Mouse (Mus musculus): ENCODE measurements around the gene Gal3st3. TPM values are rescaled to one million over a fixed set of nuclear protein-coding genes. Genes with fewer than 3 reads are reported as not detected.

Gene Gal3st3
- total RNA-seq (2023): not detected

DNA sequence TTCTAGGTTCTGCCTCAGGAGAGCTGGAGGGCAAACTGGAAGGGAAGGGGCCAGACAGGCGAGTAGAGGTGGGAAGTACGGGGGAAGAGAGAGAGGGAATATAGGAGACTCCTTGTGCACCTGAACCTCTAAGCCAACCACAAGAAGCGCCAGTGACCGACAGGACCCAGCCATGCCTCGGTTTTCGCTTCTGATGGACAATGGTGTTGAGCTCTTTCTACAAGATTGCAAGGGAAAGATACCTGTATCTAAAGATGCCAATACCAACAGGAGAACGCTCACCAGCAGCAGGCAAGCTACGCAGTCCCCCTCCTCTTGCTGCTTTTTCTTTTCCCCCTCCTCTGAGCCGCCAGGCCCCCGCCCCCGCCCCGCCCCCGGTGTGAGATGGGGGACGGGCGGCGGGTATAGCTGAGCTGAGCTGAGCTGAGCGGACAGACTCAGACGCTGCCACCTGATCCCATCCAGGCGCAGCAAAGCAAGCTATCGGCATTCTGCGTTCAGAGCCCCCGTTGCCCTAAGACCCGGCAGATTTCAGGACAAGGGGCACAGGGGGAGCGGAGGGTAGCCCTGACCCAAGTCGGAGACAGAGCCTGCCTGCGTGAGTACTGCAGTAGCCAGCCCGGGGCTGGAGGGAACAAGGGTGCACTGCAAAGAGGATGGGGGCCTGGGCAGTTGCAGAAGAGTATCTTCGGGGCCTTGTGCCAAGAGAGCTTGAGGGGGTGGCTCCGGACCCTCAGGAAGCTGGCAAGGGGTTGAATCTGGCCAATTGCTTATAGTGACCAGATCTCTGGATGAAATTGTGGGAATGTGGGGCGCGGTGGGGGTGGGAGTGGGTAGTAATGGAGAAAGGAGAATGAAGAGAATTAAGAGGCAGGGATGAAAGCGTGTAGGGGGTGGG lies at the start of gene Gal3st3:
Gene Gal3st3 (plus strand): TSS at position 429 of the 898 bp plus-strand sequence.

DNA sequence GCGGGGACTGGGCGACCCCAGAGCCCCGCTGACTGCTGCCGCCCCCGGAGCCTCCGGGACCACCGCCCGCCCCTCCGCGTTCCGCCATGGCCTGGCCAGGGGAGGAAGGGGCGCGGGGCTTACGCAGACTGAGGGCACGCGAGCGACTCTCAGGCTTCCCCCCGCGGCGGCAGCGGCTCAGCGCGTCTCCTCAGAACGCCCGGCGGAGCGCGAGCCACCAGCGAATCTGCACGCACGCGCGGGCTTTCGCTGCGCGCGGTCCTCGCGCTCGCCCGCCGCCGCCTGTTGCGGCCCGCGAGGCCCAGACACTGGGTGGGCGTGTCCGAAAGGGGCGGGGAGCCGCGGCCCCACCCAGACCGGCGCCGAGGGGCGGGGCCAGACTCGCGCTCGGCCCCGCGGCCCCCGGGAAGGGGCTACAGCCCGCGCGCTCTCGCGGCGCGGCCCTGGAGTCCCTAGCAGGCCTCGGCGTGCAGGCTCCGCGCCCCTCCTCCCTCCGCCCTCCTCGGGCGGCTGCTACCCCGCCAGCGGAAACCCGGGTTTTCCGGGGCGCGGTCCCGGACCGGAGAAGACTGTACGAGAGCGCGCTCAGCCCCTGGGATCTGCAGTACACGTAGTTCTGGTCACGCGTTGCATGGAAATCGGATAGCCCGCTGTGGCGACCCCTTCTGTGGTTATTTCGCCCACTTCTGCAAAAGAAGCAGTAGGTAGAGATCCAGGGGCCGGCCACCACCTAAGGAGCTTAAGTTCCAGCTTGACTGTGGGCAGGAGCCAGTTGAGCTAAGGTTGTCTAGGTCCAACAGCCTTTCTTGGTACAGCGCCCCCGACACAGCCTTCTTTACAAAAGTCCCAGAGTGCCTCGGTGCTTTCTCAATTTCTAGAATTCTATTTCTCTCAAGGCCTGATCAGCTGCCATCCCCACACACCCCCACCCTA lies 25.1 kb upstream of the Gal3st3 start, which contains the start of gene Pacs1:
Gene Pacs1 (minus strand): TSS at position 319 of the 933 bp plus-strand sequence.

DNA sequence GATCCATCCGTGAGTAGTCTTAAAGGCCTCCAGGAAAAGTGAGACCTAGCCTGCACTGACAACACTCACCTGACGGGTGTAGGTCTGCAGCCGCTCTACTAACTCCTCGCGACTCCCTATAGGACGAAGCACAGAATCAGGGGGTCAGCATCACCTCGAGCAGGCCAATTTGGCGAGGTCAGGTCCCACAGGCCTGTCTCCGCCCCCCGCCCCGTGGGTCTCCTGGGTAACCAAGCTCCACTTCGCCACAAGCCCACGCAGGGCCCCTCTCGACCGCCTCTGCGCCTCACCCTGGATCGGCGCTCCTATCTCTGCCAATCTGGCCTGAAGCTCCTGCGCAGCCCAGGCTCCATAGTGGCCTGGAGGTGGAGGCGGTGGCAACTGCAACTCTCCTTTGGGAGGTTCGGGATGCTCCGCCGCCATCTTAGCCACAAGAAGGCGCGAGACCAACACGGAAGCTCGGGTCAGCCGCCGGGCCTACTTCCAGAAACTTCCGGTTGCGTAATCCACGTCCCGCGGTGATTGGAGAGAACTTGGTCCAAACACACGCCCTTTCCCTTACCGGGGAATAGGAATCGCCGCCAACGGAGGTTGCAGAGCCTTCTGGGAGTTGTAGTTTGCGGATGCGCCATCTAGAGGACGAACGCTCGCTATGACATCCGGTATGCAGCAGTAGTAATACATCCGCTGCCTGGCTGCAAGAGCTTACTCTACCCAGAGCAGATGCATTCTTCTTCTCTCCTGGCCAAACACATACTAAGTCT lies 3.0 kb upstream of the Gal3st3 start, which contains the start of gene Sf3b2:
Gene Sf3b2 (minus strand): TSS at position 484 of the 764 bp plus-strand sequence.

DNA sequence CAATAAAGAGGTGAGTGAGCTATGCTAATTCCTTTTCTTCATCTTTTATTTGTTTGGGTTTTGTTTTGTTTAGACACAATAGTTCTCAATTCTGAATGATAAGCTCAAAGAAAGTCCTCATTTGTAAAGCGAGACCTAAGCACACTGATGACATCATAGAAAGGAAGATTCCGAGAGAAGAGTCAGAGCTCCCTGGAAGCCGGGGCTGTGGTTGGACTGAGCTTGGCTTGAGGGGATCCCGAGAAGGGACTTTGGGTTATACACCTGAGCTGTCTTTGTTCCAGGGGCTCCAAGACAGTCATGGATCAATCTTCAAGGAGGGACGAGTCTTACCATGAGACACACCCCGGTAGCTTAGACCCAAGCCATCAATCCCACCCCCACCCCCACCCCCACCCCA lies 37.3 kb downstream of the Gal3st3 start, which contains the start of gene Catsper1:
Gene Catsper1 (plus strand): TSS at position 301 of the 400 bp plus-strand sequence.

DNA sequence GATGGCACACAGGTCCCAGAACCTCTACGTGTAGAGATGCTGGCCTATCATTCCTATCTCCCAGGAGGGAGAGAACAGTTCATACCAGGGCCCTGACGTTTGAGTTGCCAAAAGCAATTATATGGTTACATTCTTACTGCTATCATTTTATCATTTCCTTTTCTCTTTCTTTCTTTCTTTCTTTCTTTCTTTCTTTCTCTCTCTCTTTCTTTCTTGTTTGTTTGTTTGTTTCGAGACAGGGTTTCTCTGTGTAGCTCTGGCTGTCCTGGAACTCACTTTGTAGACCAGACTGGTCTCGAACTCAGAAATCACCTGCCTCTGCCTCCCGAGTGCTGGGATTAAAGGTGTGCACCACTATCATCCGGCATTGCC lies 51.4 kb downstream of the Gal3st3 start, which contains the start of gene Cst6:
Gene Cst6 (minus strand): TSS at position 73 of the 372 bp plus-strand sequence.

Other genes starting within 250 kb of the Gal3st3 start
- gene Rin1, start 247.8 kb upstream of the Gal3st3 start, total RNA-seq (2023): 10 to 100 TPM in 1 of 2 experiments, 1 to 10 TPM in 1; 7.5 to 11.2 TPM
- gene Cd248, start 230.3 kb upstream of the Gal3st3 start, total RNA-seq (2023): not detected
- 1 to 10 TPM in 1 of 2 experiments, not detected in 1; 1.0 TPM for gene Tmem151a, start 212.8 kb upstream of the Gal3st3 start, total RNA-seq (2023)
- gene Yif1a, start 209.8 kb upstream of the Gal3st3 start, total RNA-seq (2023): 10 to 100 TPM; 25.6 to 32.2 TPM
- 1 to 10 TPM; 3.4 to 3.6 TPM for gene Cnih2, start 199.8 kb upstream of the Gal3st3 start, total RNA-seq (2023)
- gene Rab1b, start 191.3 kb upstream of the Gal3st3 start, total RNA-seq (2023): 100 to 1,000 TPM; 103 to 108 TPM
- 10 to 100 TPM; 26.7 to 27.9 TPM for gene Klc2, start 179.8 kb upstream of the Gal3st3 start, total RNA-seq (2023)
- 100 to 1,000 TPM; 102 to 103 TPM for gene Pacs1, start 25.2 kb upstream of the Gal3st3 start, total RNA-seq (2023)
- 100 to 1,000 TPM; 262 to 282 TPM for gene Sf3b2, start 2.9 kb upstream of the Gal3st3 start, total RNA-seq (2023)
- gene Catsper1, start 37.4 kb downstream of the Gal3st3 start, total RNA-seq (2023): not detected
- 1 to 10 TPM; 1.0 to 2.9 TPM for gene Cst6, start 51.2 kb downstream of the Gal3st3 start, total RNA-seq (2023)
- gene Eif1ad, start 68.4 kb downstream of the Gal3st3 start, total RNA-seq (2023): 10 to 100 TPM; 35.1 to 42.2 TPM
- gene Banf1, start 68.8 kb downstream of the Gal3st3 start, total RNA-seq (2023): 100 to 1,000 TPM; 104 to 116 TPM
- gene Sart1, start 90.4 kb downstream of the Gal3st3 start, total RNA-seq (2023): 100 to 1,000 TPM; 183 to 193 TPM
- under 1 TPM in 1 of 2 experiments, not detected in 1; 0.98 TPM for gene Tsga10ip, start 104.2 kb downstream of the Gal3st3 start, total RNA-seq (2023)
- 100 to 1,000 TPM; 176 to 179 TPM for gene Drap1, start 126.6 kb downstream of the Gal3st3 start, total RNA-seq (2023)
- gene AI837181, start 126.8 kb downstream of the Gal3st3 start, total RNA-seq (2023): 10 to 100 TPM; 66.9 to 71.3 TPM
- not detected for gene Fosl1, start 149.2 kb downstream of the Gal3st3 start, total RNA-seq (2023)
- 1 to 10 TPM; 7.1 TPM for gene Ccdc85b, start 159.6 kb downstream of the Gal3st3 start, total RNA-seq (2023)
- 10 to 100 TPM; 85.7 to 89.0 TPM for gene Fibp, start 162.3 kb downstream of the Gal3st3 start, total RNA-seq (2023)
- gene Ctsw, start 170.2 kb downstream of the Gal3st3 start, total RNA-seq (2023): 100 to 1,000 TPM; 168 to 233 TPM
- 1 to 10 TPM; 1.6 to 3.4 TPM for gene Efemp2, start 175.6 kb downstream of the Gal3st3 start, total RNA-seq (2023)
- 10 to 100 TPM; 46.1 to 52.7 TPM for gene Mus81, start 190.1 kb downstream of the Gal3st3 start, total RNA-seq (2023)
- gene Cfl1, start 192.1 kb downstream of the Gal3st3 start, total RNA-seq (2023): 1,000 to 10,000 TPM; 1,462 to 1,487 TPM
- 1 to 10 TPM; 2.1 to 2.6 TPM for gene 1700020D05Rik, start 205.5 kb downstream of the Gal3st3 start, total RNA-seq (2023)
- 10 to 100 TPM in 1 of 2 experiments, 1 to 10 TPM in 1; 9.2 to 10.5 TPM for gene Snx32, start 212.2 kb downstream of the Gal3st3 start, total RNA-seq (2023)

All from T-cell, adult 66 days (primary cell).